Mouse (Mus musculus): ENCODE data around the gene Hdac4.

DNA sequence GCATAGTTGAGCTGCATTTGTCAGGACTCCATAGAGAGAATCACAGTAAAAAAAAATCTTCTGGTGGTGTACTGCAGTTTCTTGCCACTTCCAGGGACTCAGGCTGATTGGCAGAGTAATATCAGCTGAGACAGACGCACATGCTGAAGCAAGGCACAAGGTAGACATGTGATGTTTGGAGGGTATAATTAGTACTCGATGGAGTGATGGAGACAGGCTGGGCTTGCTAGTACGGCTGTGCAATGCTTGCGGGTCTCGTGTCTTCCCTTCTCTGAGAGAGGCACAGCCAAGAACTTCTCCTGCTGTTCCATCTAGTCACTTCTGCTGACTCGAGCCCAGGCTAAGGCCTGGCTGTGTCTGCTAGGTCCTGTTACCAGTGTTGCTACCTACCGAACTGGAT is 162.0 kb downstream of the Hdac4 start:
- TF ChIP-seq POLR2A (IDR thresholded peaks at IDR 0.05; ENCODE audit: low read depth, low read length) (no peak), CTCF (IDR thresholded peaks at IDR 0.05; ENCODE audit: extremely low read depth, insufficient read depth, insufficient read length, insufficient replicate concordance) (no peak)
